Mouse (Mus musculus) heart, adult 11 months (tissue): ENCODE measurements around the gene 0610009B22Rik.
"Not testable (repeated sequence)": the region's sequence is repeated elsewhere in the genome, so short reads cannot be mapped to it uniquely, and the experiment has no call there.

Experiments used
- DNase-seq: peaks from one replicate; pipeline ENCODE4 v3.0.0; 2022

The 0610009B22Rik gene

DNA sequence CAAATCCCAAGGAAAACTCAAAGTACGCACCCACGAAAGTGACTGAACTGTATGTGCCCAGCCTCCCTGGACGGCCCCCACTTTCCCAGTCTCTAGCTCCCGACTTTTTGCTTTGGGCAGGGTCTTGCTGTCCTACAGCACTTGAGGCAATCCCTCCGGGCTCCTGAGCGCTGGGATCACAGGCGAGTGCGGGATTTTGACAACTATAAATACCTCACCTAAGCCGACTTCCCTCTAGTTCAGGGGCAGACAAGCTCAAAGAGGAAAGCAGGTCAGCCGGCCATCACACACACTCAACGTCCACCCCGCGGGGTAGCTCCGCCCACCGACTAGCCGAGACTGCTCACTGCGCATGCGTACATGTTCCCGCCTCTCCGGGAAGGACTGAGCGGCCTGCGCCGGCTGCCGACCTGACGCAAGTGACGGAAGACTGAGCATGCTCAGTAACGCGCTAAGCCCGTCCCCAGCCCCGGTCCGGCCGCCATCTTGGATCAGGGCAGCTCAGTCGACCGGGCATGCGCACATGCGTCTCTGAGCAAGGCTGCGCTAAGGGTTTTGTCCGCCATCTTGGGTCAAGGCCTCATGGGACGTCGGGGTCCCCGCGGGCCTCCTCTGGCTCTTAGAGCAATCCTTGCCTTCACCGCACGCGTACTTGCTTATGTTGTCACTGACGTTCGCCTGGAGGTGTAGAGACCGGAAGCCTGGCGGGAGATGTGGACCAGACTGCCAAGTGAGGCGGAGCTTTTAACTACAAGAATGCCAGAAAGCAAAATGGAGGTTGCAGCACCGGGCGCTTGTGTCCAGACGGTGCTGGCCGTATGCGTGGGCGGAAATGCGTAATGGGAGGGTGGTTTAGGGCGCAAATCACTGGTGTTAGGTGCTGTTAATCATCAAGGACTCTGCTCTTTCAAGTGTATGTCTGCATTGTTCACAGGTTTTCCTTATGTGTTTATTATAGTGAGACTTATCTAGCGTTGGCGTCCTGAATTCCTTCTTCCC lies at the start of gene 0610009B22Rik:
Gene 0610009B22Rik, minus strand, starts transcription at position 545 of the 999 bp plus-strand sequence.
- DNase-seq = peak; percentile 100

- DNase-seq = peak; percentile 40
Measured at GRCm38 (mm10) chr11:51734218-51734617, 45.5 kb upstream of the 0610009B22Rik start.

DNA sequence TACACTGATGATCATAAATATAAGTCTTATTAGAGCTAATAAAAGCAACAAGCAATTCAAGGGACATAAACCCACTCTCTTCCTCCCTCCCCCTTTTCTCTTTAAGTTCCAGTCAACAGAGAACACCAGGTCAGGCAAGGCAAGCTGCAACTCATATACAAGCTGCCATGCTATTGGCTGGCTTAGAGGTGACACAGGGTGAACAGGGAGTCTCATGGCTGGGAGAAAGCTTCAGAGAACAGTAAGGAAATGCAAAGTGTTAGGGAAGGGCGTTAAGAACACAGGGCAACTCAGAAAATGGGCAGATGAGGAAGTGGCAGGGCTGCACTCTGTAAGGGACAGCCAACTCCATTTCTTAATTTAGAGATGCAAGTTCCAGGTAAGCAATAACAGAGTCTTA lies 44.2 kb upstream of the 0610009B22Rik start:
- peak; percentile 57 for DNase-seq

- DNase-seq = peak; percentile 79
Measured at GRCm38 (mm10) chr11:51721066-51721465, 32.4 kb upstream of the 0610009B22Rik start.

DNA sequence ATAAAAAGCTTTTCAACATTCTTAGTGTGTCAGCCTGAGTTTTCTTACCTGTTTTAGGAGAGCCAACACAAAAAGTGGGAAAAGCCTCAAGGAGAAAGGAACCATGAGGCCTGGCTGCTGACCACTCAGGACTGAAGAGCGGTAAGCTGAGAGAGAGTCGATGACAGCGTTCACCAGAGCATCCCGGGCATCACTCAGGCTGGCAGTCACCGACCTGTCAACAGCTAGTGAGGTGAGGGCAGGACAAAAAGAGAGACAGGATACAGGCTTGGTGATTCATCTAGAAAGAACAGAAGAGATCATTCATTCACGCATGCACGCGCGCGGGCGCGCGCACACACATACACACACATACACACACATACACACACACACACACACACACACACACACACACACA lies 18.4 kb upstream of the 0610009B22Rik start:
- DNase-seq = peak; percentile 85

DNA sequence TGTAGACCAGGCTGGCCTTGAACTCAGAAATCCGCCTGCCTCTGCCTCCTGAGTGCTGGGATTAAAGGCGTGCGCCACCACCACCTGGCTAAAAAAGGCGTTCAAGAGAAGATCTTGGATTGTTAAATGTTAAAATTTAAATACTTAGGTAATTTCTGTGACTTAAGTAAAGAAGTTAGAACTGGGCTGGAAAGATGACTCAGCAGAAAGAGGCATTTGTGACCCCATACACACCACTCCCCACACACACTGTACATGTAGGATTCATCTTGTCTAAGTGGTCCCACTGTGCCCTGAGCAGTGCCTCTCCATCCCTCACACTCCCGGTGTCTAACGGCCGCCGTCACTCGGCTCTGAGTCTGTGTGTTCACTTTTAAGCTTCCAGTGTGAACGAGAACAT lies 17.8 kb upstream of the 0610009B22Rik start:
- peak; percentile 34 for DNase-seq

DNA sequence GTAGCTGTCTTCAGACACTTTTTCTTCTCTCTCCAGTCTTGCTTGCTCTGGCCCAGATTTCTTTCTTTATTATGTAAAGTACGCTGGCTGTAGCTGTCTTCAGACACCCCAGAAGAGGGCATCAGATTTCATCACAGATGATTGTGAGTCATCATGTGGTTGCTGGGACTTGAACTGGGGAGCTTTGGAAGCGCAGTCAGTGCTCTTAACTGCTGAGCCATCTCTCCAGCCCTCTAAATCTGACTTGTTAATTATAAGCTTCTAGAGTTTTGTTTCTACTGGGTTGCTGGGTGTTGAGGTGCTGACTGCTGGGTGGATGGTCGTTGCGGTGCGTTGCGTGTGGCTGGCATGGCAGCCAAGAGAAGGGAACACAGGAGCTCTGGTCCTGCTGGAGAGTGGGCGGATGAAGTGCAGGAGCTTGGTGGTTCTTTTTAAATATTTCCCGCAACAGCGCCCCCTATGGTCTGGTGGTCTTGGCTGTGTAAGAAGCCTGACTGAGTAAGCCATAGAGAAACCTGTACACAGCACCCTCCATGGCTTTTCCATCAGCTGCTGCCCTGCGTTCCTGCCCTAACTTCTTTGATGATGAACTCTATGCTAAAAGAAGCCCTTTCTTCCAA lies 14.8 kb upstream of the 0610009B22Rik start:
- peak; percentile 77 for DNase-seq

DNA sequence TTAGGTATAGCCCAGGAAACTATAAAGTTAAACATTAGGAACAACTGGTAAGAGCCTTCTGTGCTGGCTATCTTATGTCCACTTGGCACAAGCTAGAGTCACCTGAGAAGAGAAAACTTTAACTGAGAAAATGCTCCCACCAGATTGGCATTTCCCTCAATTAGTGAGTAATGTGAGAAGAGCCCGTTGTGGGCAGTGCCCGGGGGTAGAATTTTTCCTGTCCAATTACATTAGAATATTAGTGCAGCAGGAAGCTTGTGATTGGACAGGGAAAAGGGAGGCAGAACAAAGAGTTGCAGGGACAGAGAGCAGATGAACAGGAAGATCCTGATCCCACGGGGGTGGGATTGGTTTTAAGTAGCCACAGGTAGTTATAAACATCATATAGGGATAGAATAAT lies 14.2 kb upstream of the 0610009B22Rik start:
- peak; percentile 11 for DNase-seq

GRCm38 (mm10) chr11:51694984-51695383 lies 6.3 kb upstream of the 0610009B22Rik start:
- peak; percentile 48 for DNase-seq

GRCm38 (mm10) chr11:51690597-51690996 lies 1.9 kb upstream of the 0610009B22Rik start:
- not testable (repeated sequence) for DNase-seq

DNA sequence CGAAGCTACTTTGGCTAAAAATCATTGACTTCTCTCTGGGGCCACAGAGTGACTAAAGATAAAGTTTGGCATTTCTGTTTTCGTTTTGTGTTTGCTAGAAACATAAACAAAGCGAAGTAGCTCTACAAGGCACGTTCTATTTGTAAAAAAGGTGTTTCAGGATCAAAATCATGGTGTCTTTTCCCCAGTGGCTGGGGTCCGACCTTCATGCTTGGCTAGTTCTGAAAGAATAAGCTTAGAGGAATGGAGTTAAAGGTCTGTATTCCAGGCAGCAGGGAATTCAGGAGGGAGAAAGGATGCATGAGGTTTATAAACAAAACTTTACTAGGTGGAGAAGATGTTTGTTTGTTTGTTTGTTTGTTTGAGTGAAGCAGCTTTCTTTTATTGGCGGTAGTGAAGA lies 669 bp upstream of the 0610009B22Rik start:
- no peak for DNase-seq

DNA sequence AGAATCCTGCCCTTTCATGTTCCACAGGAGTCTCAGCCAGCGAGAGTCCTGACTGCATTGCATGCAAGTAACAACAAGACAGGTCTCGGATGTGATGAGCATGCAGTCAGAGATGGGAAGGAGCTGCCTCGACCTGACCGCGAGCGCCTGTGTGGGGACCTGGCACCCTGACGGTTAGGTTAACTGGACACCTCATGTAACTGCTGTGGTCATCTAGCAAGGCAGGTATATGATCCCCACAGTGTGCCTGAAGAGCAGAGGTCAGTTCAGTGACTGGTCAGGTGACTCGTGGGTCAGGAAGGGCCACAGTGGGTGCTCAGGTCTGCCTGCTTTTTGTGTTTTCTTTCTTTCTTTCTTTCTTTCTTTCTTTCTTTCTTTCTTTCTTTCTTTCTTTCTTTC lies 6.7 kb downstream of the 0610009B22Rik start:
- peak; percentile 58 for DNase-seq

GRCm38 (mm10) chr11:51681324-51681975 lies 7.2 kb downstream of the 0610009B22Rik start:
- peak; percentile 95 for DNase-seq

GRCm38 (mm10) chr11:51679466-51679865 lies 9.2 kb downstream of the 0610009B22Rik start:
- DNase-seq = peak; percentile 76

DNA sequence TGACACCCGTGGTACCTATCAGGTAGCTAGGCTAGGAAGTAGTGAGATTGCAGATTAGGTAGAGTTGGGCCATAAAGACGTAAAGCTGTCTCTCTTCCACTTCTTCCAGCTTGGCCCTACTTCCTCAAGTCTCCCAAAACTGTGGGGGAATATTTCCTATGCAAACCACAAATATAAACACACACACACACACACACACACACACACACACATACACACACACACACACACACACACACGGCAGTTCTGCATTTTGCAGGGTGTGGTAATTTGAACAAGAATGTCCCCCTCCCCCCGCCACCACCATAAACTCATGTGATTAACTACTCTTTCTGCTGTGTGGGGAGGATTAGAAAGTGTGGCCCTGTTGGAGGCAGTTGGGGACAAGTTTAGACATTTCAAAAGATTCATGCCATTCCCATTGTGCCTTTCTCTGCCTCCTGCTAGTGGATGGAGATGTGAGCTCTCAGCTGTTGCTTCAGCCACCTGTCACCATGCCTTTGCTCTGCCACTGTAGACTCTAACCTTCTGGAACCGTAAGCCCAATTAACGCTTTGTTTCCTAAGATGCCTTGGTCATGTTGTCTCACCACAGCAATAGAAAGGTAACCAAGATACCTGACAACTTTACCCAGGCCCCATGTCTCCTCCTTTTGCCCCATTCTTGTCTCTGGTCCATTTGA lies 10.8 kb downstream of the 0610009B22Rik start:
- DNase-seq = peak; percentile 88

GRCm38 (mm10) chr11:51675386-51675785 lies 13.3 kb downstream of the 0610009B22Rik start:
- no peak for DNase-seq

- DNase-seq = peak; percentile 85
Measured at GRCm38 (mm10) chr11:51673291-51673690, 15.4 kb downstream of the 0610009B22Rik start.

GRCm38 (mm10) chr11:51671376-51671775 lies 17.3 kb downstream of the 0610009B22Rik start:
- DNase-seq = peak; percentile 77

DNA sequence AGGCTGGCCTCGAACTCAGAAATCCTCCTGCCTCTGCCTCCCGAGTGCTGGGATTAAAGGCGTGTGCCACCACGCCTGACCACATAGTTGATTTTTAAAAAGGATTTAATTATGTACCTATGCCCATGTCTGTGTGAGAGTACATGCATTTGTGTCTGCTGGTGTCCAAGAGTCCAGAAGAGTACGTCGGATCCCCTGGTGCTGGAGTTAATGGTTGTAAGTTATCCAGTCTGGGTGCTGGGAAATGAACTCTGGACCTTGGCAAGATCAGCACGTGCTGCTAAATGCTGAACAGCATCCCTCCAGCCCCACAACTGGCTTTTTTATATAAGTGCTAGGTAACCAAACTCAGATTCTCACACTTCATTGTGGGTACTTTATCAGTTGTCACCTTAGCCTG lies 17.8 kb downstream of the 0610009B22Rik start:
- peak; percentile 68 for DNase-seq

GRCm38 (mm10) chr11:51664747-51665146 lies 23.9 kb downstream of the 0610009B22Rik start:
- not testable (repeated sequence) for DNase-seq

DNA sequence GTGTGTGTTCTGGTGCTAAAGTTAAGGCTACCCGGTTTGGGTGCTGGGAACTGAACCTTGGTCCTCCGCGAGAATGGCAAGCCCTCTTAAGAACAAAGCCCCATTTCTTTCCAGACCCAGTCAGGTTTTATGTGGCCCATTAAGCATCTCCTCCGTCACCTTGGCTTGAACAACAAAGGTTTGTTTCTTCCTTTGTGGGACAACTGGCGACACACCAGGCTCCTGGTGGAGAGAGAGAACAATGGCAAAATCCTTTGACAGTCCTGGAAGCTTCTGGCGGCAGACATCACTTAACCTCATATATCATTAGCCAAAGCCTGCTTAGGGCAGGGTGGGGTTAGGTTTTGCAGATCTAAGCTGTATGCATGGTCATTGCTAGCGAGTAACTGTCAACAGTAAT lies 26.0 kb downstream of the 0610009B22Rik start:
- DNase-seq = peak; percentile 81

DNA sequence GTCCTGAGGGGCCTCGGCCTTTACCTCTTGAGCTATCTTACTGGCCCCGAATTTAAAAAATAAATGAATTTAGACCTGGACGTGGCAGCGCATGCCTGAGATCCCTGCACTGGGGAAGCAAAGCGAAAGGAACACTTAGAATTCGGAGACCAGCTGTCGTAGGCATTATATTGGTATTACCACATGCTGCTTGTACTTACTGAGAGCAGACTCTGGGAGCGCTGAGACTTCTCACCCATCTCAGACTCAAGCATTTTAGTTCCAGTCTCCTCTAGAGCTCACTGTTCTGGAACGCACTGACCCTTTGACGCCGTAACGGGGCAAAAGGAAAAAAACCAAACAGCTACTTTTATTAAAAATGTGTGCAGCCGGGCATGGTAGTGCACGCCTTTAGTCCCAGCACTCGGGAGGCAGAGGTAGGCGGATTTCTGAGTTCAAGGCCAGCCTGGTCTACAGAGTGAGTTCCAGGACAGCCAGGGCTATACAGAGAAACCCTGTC lies 26.8 kb downstream of the 0610009B22Rik start:
- no peak for DNase-seq
